Mouse (Mus musculus): ENCODE results near the gene Hs6st3. TPM values are rescaled to one million over a fixed set of nuclear protein-coding genes. Genes with fewer than 3 reads are reported as not detected.

The Hs6st3 gene
- polyA plus RNA-seq, 1 experiment, result not detected

GRCm38 (mm10) chr14:119347236-119347635, 209.1 kb downstream of the Hs6st3 start:
- no peak overlapping the region for H3K27ac ChIP-seq (ENCODE audit: control insufficient read depth, insufficient read depth, low read depth, low read length, poor library complexity)
- no peaks in the 10 kb centered on the region for H3K4me1 ChIP-seq (ENCODE audit: control insufficient read depth, insufficient read depth, low read length)
- no peak overlapping the region for H3K4me3 ChIP-seq (replicated peaks; ENCODE audit: control insufficient read depth, low read depth, low read length)
- WGBS, result 87% methylated on average over 11 of the region's 11 CpGs
- no peak for TF ChIP-seq POLR2A (IDR thresholded peaks at IDR 0.05; ENCODE audit: borderline replicate concordance, control insufficient read depth, low read depth, low read length)
- TF ChIP-seq CTCF (IDR thresholded peaks at IDR 0.05; ENCODE audit: control insufficient read depth, insufficient read depth, low read length), result no peak

- no peaks in the 10 kb centered on the region for H3K4me1 ChIP-seq (ENCODE audit: control insufficient read depth, insufficient read depth, low read length)
- TF ChIP-seq POLR2A (IDR thresholded peaks at IDR 0.05; ENCODE audit: borderline replicate concordance, control insufficient read depth, low read depth, low read length), result no peak
- TF ChIP-seq CTCF (IDR thresholded peaks at IDR 0.05; ENCODE audit: control insufficient read depth, insufficient read depth, low read length), result no peak
- no peak overlapping the region for H3K27ac ChIP-seq (ENCODE audit: control insufficient read depth, insufficient read depth, low read depth, low read length, poor library complexity)
- H3K4me3 ChIP-seq (replicated peaks; ENCODE audit: control insufficient read depth, low read depth, low read length), result no peak overlapping the region
- WGBS, result 70% methylated on average over 4 of the region's 4 CpGs
These were observed 223.3 kb downstream of the Hs6st3 start for GRCm38 (mm10) chr14:119361414-119361813.

GRCm38 (mm10) chr14:119367866-119368425, 229.8 kb downstream of the Hs6st3 start:
- 75% methylated on average over 3 of the region's 3 CpGs for WGBS
- no peak overlapping the region for H3K4me3 ChIP-seq (replicated peaks; ENCODE audit: control insufficient read depth, low read depth, low read length)
- TF ChIP-seq CTCF (IDR thresholded peaks at IDR 0.05; ENCODE audit: control insufficient read depth, insufficient read depth, low read length) (no peak), POLR2A (IDR thresholded peaks at IDR 0.05; ENCODE audit: borderline replicate concordance, control insufficient read depth, low read depth, low read length) (no peak)
- H3K27ac ChIP-seq (ENCODE audit: control insufficient read depth, insufficient read depth, low read depth, low read length, poor library complexity), result no peak overlapping the region
- no peaks in the 10 kb centered on the region for H3K4me1 ChIP-seq (ENCODE audit: control insufficient read depth, insufficient read depth, low read length)

- no peak overlapping the region for H3K4me3 ChIP-seq (replicated peaks; ENCODE audit: control insufficient read depth, low read depth, low read length)
- TF ChIP-seq CTCF (IDR thresholded peaks at IDR 0.05; ENCODE audit: control insufficient read depth, insufficient read depth, low read length), result no peak
- TF ChIP-seq POLR2A (IDR thresholded peaks at IDR 0.05; ENCODE audit: borderline replicate concordance, control insufficient read depth, low read depth, low read length), result no peak
- 58% methylated on average over 8 of the region's 8 CpGs for WGBS
- no peaks in the 10 kb centered on the region for H3K4me1 ChIP-seq (ENCODE audit: control insufficient read depth, insufficient read depth, low read length)
- no peak overlapping the region for H3K27ac ChIP-seq (ENCODE audit: control insufficient read depth, insufficient read depth, low read depth, low read length, poor library complexity)
These were observed 231.1 kb downstream of the Hs6st3 start for GRCm38 (mm10) chr14:119369274-119369673.

GRCm38 (mm10) chr14:119370013-119370412, 231.9 kb downstream of the Hs6st3 start:
- Histone ChIP-seq H3K4me1 (ENCODE audit: control insufficient read depth, insufficient read depth, low read length) (no peaks in the 10 kb centered on the region), H3K4me3 (replicated peaks; ENCODE audit: control insufficient read depth, low read depth, low read length) (no peak overlapping the region), H3K27ac (ENCODE audit: control insufficient read depth, insufficient read depth, low read depth, low read length, poor library complexity) (no peak overlapping the region)
- 82% methylated on average over 7 of the region's 7 CpGs for WGBS
- TF ChIP-seq CTCF (IDR thresholded peaks at IDR 0.05; ENCODE audit: control insufficient read depth, insufficient read depth, low read length) (no peak), POLR2A (IDR thresholded peaks at IDR 0.05; ENCODE audit: borderline replicate concordance, control insufficient read depth, low read depth, low read length) (no peak)

- Histone ChIP-seq H3K27ac (ENCODE audit: control insufficient read depth, insufficient read depth, low read depth, low read length, poor library complexity) (no peak overlapping the region), H3K4me1 (ENCODE audit: control insufficient read depth, insufficient read depth, low read length) (no peaks in the 10 kb centered on the region), H3K4me3 (replicated peaks; ENCODE audit: control insufficient read depth, low read depth, low read length) (no peak overlapping the region)
- TF ChIP-seq POLR2A (IDR thresholded peaks at IDR 0.05; ENCODE audit: borderline replicate concordance, control insufficient read depth, low read depth, low read length), result no peak
- TF ChIP-seq CTCF (IDR thresholded peaks at IDR 0.05; ENCODE audit: control insufficient read depth, insufficient read depth, low read length), result no peak
- 69% methylated on average over 2 of the region's 2 CpGs for WGBS
These were observed 241.2 kb downstream of the Hs6st3 start for GRCm38 (mm10) chr14:119379303-119379702.

GRCm38 (mm10) chr14:119401618-119402017, 263.5 kb downstream of the Hs6st3 start:
- no peaks in the 10 kb centered on the region for H3K4me1 ChIP-seq (ENCODE audit: control insufficient read depth, insufficient read depth, low read length)
- WGBS, result 87% methylated on average over 10 of the region's 10 CpGs
- no peak for TF ChIP-seq CTCF (IDR thresholded peaks at IDR 0.05; ENCODE audit: control insufficient read depth, insufficient read depth, low read length)
- TF ChIP-seq POLR2A (IDR thresholded peaks at IDR 0.05; ENCODE audit: borderline replicate concordance, control insufficient read depth, low read depth, low read length), result no peak
- H3K27ac ChIP-seq (ENCODE audit: control insufficient read depth, insufficient read depth, low read depth, low read length, poor library complexity), result no peak overlapping the region
- no peak overlapping the region for H3K4me3 ChIP-seq (replicated peaks; ENCODE audit: control insufficient read depth, low read depth, low read length)

GRCm38 (mm10) chr14:119409334-119410050, 271.4 kb downstream of the Hs6st3 start:
- 75% methylated on average over 11 of the region's 11 CpGs for WGBS
- no peak overlapping the region for H3K4me3 ChIP-seq (replicated peaks; ENCODE audit: control insufficient read depth, low read depth, low read length)
- TF ChIP-seq CTCF (IDR thresholded peaks at IDR 0.05; ENCODE audit: control insufficient read depth, insufficient read depth, low read length) (no peak), POLR2A (IDR thresholded peaks at IDR 0.05; ENCODE audit: borderline replicate concordance, control insufficient read depth, low read depth, low read length) (no peak)
- no peak overlapping the region for H3K27ac ChIP-seq (ENCODE audit: control insufficient read depth, insufficient read depth, low read depth, low read length, poor library complexity)
- no peaks in the 10 kb centered on the region for H3K4me1 ChIP-seq (ENCODE audit: control insufficient read depth, insufficient read depth, low read length)
